Mouse (Mus musculus) forebrain, embryonic 10.5 days (tissue): ENCODE data around the gene Ip6k3. TPM values are rescaled to one million over a fixed set of nuclear protein-coding genes. Genes with fewer than 3 reads are reported as not detected.

Experiments
- DNase-seq: peaks from one replicate; pipeline ENCODE4 v3.0.0-alpha.2; 2017; ENCODE audit warnings: low spot score; ENCODE audit errors: extremely low spot score
- H3K27ac ChIP-seq: fragments of 300-500 bp; sonication (generic); 2 replicates; pipeline ENCODE4 v1.5.1; 2016; ENCODE audit warnings: mild to moderate bottlenecking
- H3K27me3 ChIP-seq: fragments of 300-500 bp; sonication (generic); 2 replicates; pipeline ENCODE4 v1.6.1; 2016; ENCODE audit warnings: mild to moderate bottlenecking; ENCODE audit not compliant: poor library complexity, severe bottlenecking
- H3K36me3 ChIP-seq: fragments of 300-500 bp; sonication (generic); replicated peaks from 2 replicates; pipeline ENCODE4 v1.6.1; 2016; ENCODE audit warnings: mild to moderate bottlenecking, moderate library complexity
- H3K4me1 ChIP-seq: fragments of 300-500 bp; sonication (generic); 2 replicates; pipeline ENCODE4 v1.6.1; 2016
- H3K4me3 ChIP-seq: fragments of 300-500 bp; sonication (generic); 2 replicates; pipeline ENCODE4 v1.5.1; 2016; ENCODE audit warnings: mild to moderate bottlenecking, moderate library complexity
- H3K9me3 ChIP-seq: fragments of 300-500 bp; sonication (generic); 2 replicates; pipeline ENCODE4 v1.6.1; 2016; ENCODE audit warnings: mild to moderate bottlenecking, moderate library complexity
- WGBS: fragments of 180-500 bp; shearing (Covaris S2); methylation state at CpG from one replicate; pipeline ENCODE4 v1.1.7; 2016; 5-methylcytosine and 5-hydroxymethylcytosine counted together
- polyA plus RNA-seq: library from polyadenylated mRNA; unstranded; fragments of >200 nt; fragmentation: Nextera tagmentation; extraction: Ambion mirVana; gene quantifications from 2 replicates; pipeline ENCODE4 v1.2.1, GENCODE M21; 2016

Ip6k3 gene
- polyA plus RNA-seq, 1 experiment from 2014 or later: 0.06 TPM

- Histone ChIP-seq H3K9me3 (no peaks in the 10 kb centered on the region), H3K4me1 (peaks cover 63% of the 10 kb centered on the region), H3K4me3 (no peak overlapping the region), H3K27ac (peak overlapping the region; percentile 11), H3K27me3 (peaks cover 36% of the 10 kb centered on the region), H3K36me3 (no peaks in the 10 kb centered on the region)
- WGBS: 67% methylated on average over 9 of the region's 9 CpGs
- DNase-seq: no peak
Measured at GRCm38 (mm10) chr17:27140262-27140661, 27.3 kb downstream of the Ip6k3 start.

GRCm38 (mm10) chr17:27139304-27139703 is 28.3 kb downstream of the Ip6k3 start:
- 62% methylated on average over 7 of the region's 7 CpGs for WGBS
- Histone ChIP-seq H3K27ac (peak overlapping the region; percentile 27; the same call in 1 of the 2 replicates), H3K4me3 (no peak overlapping the region), H3K4me1 (peaks cover 66% of the 10 kb centered on the region), H3K36me3 (no peaks in the 10 kb centered on the region), H3K9me3 (no peaks in the 10 kb centered on the region), H3K27me3 (peaks cover 36% of the 10 kb centered on the region)
- no peak for DNase-seq

- peaks cover 66% of the 10 kb centered on the region for H3K4me1 ChIP-seq
- H3K9me3 ChIP-seq: no peaks in the 10 kb centered on the region
- no peak overlapping the region for H3K4me3 ChIP-seq
- 74% methylated on average over 9 of the region's 9 CpGs for WGBS
- H3K36me3 ChIP-seq: no peaks in the 10 kb centered on the region
- DNase-seq: no peak
- peaks cover 33% of the 10 kb centered on the region for H3K27me3 ChIP-seq
- H3K27ac ChIP-seq: no peak overlapping the region
Measured at GRCm38 (mm10) chr17:27138396-27138795, 29.2 kb downstream of the Ip6k3 start.

- Histone ChIP-seq H3K27ac (no peak overlapping the region), H3K27me3 (peaks cover 21% of the 10 kb centered on the region), H3K4me3 (no peak overlapping the region; the same call in 1 of the 2 replicates), H3K36me3 (peaks cover 8% of the 10 kb centered on the region), H3K9me3 (no peaks in the 10 kb centered on the region), H3K4me1 (peaks cover 74% of the 10 kb centered on the region)
- 34% methylated on average over 3 of the region's 3 CpGs for WGBS
- no peak for DNase-seq
Measured at GRCm38 (mm10) chr17:27134715-27135114, 32.9 kb downstream of the Ip6k3 start.

GRCm38 (mm10) chr17:27134187-27134586 is 33.4 kb downstream of the Ip6k3 start:
- Histone ChIP-seq H3K36me3 (peaks cover 8% of the 10 kb centered on the region), H3K4me3 (peak overlapping the region; percentile 78), H3K9me3 (no peaks in the 10 kb centered on the region), H3K27me3 (peaks cover 16% of the 10 kb centered on the region), H3K4me1 (peaks cover 68% of the 10 kb centered on the region), H3K27ac (peak overlapping the region; percentile 98)
- DNase-seq: no peak
- WGBS: 34% methylated on average over 9 of the region's 9 CpGs

GRCm38 (mm10) chr17:27133551-27134141 is 33.9 kb downstream of the Ip6k3 start, which contains the start of gene Uqcc2:
Uqcc2 (minus strand) TSS chr17:27133916.
- Histone ChIP-seq H3K9me3 (no peaks in the 10 kb centered on the region), H3K4me3 (peak within 1 kb of the TSS; percentile 78), H3K27me3 (peaks cover 14% of the 10 kb centered on the region; the same call in 1 of the 2 replicates), H3K4me1 (peaks cover 63% of the 10 kb centered on the region), H3K27ac (peak within 1 kb of the TSS; percentile 98), H3K36me3 (peaks cover 11% of the 10 kb centered on the region)
- WGBS: under 1% methylated on average over 46 of the region's 46 CpGs
- peak; percentile 96 for DNase-seq

GRCm38 (mm10) chr17:27132238-27132637 is 35.4 kb downstream of the Ip6k3 start:
- WGBS: 94% methylated on average over 10 of the region's 10 CpGs
- H3K36me3 ChIP-seq: peaks cover 22% of the 10 kb centered on the region
- peaks cover 64% of the 10 kb centered on the region for H3K4me1 ChIP-seq
- no peak overlapping the region for H3K27ac ChIP-seq
- H3K27me3 ChIP-seq: peaks cover 14% of the 10 kb centered on the region; the same call in 1 of the 2 replicates
- DNase-seq: no peak
- no peak overlapping the region for H3K4me3 ChIP-seq
- no peaks in the 10 kb centered on the region for H3K9me3 ChIP-seq

- Histone ChIP-seq H3K27ac (no peak overlapping the region), H3K36me3 (peaks cover 26% of the 10 kb centered on the region), H3K4me3 (no peak overlapping the region), H3K4me1 (peaks cover 70% of the 10 kb centered on the region), H3K9me3 (no peaks in the 10 kb centered on the region), H3K27me3 (peaks cover 14% of the 10 kb centered on the region; the same call in 1 of the 2 replicates)
- DNase-seq: no peak
- WGBS: 87% methylated on average over 10 of the region's 10 CpGs
Measured at GRCm38 (mm10) chr17:27131240-27131665, 36.3 kb downstream of the Ip6k3 start.

- no peak overlapping the region for H3K4me3 ChIP-seq
Measured at GRCm38 (mm10) chr17:27130246-27130645, 37.3 kb downstream of the Ip6k3 start.

GRCm38 (mm10) chr17:27129819-27130218 is 37.8 kb downstream of the Ip6k3 start:
- Histone ChIP-seq H3K27ac (no peak overlapping the region), H3K4me3 (no peak overlapping the region), H3K27me3 (peaks cover 1% of the 10 kb centered on the region; the same call in 1 of the 2 replicates), H3K9me3 (no peaks in the 10 kb centered on the region), H3K4me1 (peaks cover 69% of the 10 kb centered on the region), H3K36me3 (peaks cover 36% of the 10 kb centered on the region)
- no peak for DNase-seq
- 86% methylated on average over 7 of the region's 7 CpGs for WGBS

More at GRCm38 (mm10) chr17:27130246-27130645, 37.3 kb downstream of the Ip6k3 start:
- Histone ChIP-seq H3K4me1 (peaks cover 69% of the 10 kb centered on the region), H3K36me3 (peaks cover 32% of the 10 kb centered on the region), H3K27me3 (peaks cover 6% of the 10 kb centered on the region; the same call in 1 of the 2 replicates), H3K27ac (no peak overlapping the region), H3K9me3 (no peaks in the 10 kb centered on the region)
- 70% methylated on average over 9 of the region's 9 CpGs for WGBS
- DNase-seq: no peak

- 85% methylated on average over 13 of the region's 13 CpGs for WGBS
- no peak for DNase-seq
- Histone ChIP-seq H3K4me1 (peaks cover 63% of the 10 kb centered on the region), H3K27me3 (no peaks in the 10 kb centered on the region), H3K36me3 (peaks cover 41% of the 10 kb centered on the region), H3K9me3 (no peaks in the 10 kb centered on the region), H3K4me3 (no peak overlapping the region), H3K27ac (no peak overlapping the region)
Measured at GRCm38 (mm10) chr17:27129291-27129690, 38.3 kb downstream of the Ip6k3 start.

- H3K4me3 ChIP-seq: no peak overlapping the region
- 89% methylated on average over 5 of the region's 5 CpGs for whole genome bisulfite sequencing
- H3K9me3 ChIP-seq: no peaks in the 10 kb centered on the region
- H3K4me1 ChIP-seq: peaks cover 58% of the 10 kb centered on the region
- peaks cover 52% of the 10 kb centered on the region for H3K36me3 ChIP-seq
- H3K27ac ChIP-seq: 0 out of 2 replicates have a peak overlapping the region, but pooled peaks have one; percentile 4
- DNase-seq: no peak
- H3K27me3 ChIP-seq: no peaks in the 10 kb centered on the region
Measured at GRCm38 (mm10) chr17:27128189-27128588, 39.4 kb downstream of the Ip6k3 start.

GRCm38 (mm10) chr17:27126974-27127373 is 40.6 kb downstream of the Ip6k3 start:
- no peak for DNase-seq
- Histone ChIP-seq H3K27ac (no peak overlapping the region), H3K9me3 (no peaks in the 10 kb centered on the region), H3K27me3 (0 out of 2 replicates have a peak, but pooled peaks cover 5% of the 10 kb centered on the region), H3K4me3 (no peak overlapping the region), H3K4me1 (peaks cover 46% of the 10 kb centered on the region), H3K36me3 (peaks cover 61% of the 10 kb centered on the region)
- WGBS: 90% methylated on average over 10 of the region's 10 CpGs
